Mouse (Mus musculus): ENCODE data around the gene Prdx5.

Prdx5 gene

DNA sequence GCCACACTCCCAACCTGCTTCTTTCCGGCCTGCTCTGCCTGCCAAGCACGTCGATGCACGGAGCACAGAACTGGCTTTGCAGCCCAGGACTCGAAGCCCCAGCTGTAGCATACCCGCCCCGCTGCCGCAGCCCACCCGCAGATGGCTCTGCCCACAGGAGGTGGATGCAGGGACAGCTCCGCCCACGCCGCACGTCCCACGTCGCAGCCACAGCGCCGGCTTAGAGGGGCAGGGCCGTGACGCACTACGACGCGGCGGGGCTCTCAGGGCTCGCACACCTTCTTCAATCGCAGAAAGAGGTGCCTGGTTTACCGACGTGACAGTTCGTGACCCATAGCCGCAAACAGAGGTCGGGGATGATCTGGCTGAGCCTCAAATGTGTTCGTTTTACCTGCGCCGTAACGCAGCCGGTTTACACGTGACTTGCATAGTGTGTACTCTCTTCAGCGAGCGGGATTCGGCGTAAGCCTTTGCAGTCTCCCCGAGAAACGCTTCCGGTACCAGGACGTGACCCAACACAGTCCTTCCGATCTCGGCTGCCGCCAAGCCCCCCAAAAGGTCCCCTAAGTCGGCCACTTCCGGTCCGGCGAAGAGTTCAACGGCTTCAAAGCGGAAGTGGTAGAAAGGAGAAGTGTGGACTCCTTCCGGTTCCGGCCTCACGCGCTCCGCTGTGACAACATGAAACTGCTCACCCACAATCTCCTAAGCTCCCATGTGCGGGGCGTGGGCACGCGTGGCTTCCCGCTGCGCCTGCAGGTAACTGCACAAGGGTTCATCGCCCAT lies at the start of gene Prdx5, which contains the start of gene Trmt112:
Gene Prdx5, minus strand, starts transcription at position 600 of the 783 bp plus-strand sequence.
Gene Trmt112, plus strand, starts transcription at position 192 of the 783 bp plus-strand sequence.
- peak; percentile 97 for DNase-seq (ENCODE audit: inconsistent ontology term)

DNA sequence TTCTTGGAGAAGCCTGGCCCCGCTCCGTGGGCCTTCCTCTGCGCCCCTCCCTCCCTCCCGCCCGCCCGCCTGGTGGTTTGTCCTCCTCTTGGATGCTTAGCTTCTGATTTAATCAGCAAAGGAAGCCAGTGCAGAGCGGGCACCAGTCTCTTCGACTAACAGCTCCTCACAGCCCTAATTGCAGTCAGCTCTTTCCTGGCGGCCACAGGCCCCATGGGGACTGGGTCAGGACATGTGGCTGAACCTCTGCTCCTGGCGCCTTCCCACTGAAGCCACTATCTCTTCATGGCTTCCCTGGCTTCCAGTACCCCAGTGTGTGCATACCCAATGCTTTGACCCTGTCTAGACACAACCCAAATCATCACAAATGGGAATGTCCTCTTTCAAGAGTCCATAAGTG lies 46.6 kb upstream of the Prdx5 start:
- no peak for DNase-seq (ENCODE audit: inconsistent ontology term)

GRCm38 (mm10) chr19:6955424-6955823 lies 45.5 kb upstream of the Prdx5 start:
- DNase-seq (ENCODE audit: inconsistent ontology term): no peak

GRCm38 (mm10) chr19:6954046-6954445 lies 44.1 kb upstream of the Prdx5 start:
- peak; percentile 40 for DNase-seq (ENCODE audit: inconsistent ontology term)

DNA sequence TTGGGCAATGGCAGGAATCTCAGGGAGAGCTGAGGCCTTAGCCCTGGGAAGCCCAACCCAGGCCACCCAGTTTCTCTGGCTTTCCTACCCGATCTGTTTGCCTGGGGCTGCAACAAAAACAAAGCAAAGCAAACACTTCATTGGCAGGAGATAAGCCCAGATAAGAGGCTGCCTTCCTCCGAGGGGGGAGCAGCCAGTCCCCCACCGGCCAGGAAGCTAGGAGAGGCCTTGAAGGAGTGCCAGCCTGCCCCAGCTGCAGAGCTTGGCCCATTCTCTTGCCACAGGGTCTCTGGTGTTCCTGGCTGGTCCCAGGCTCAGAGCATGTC lies 42.8 kb upstream of the Prdx5 start:
- no peak for DNase-seq (ENCODE audit: inconsistent ontology term)

DNA sequence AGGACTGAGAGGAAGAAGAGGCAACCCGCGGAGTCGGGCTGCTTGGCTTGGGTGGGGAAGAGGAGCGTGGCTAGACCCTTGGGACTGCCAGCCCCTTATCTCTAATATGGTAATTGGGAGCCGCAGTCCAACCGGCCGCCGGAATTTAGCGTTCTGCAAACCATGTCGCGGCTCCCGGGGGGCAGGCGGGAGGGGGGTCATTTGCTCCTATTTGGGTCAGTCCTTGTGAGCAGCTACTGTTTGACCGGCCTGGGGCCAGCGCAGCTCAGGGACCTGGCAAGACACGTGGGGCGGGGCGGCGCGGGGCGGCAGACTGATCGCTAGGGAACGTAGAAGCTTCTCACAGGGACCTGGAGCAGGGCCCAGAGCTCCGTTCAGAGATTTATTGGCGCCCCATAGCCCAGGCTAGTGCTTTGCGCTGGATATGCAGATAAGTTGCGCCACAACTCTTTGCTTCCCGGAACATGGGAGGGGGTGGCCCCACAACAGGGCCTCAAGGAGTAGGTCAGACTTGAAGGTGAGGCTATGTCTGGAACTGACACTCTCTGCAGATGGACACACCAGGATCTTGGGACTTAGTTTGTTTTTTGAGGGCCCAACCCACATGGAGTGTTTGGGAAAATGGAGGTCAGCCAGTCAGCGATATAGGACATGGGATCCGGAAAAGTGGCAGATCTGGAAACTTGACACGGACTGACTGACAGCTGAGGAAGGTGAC lies 42.2 kb upstream of the Prdx5 start:
- peak; percentile 94 for DNase-seq (ENCODE audit: inconsistent ontology term)

- DNase-seq (ENCODE audit: inconsistent ontology term): peak; percentile 97
These were observed 41.6 kb upstream of the Prdx5 start for GRCm38 (mm10) chr19:6951381-6951968.

- peak; percentile 66 for DNase-seq (ENCODE audit: inconsistent ontology term)
These were observed 40.8 kb upstream of the Prdx5 start for GRCm38 (mm10) chr19:6950613-6951153.

GRCm38 (mm10) chr19:6949951-6950350 lies 40.0 kb upstream of the Prdx5 start:
- DNase-seq (ENCODE audit: inconsistent ontology term): no peak

DNA sequence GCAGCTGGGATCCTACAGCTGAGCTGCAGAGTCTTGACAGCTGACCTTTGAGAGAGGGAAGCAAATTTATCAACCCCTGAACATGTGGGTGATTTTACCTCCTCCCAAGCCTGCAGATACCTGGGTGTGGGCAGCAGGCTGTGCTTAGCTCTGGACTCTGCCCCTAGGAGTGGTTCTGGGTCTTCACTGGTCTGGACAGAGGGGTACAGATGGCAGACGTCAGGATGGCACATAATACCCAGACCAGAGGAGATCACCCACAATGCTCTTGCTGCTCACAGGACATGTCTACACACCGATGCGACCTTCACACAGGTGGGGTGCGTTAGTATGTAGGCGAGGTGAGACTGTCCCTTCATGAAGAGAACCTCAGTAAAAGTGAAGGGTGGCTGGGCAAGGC lies 39.6 kb upstream of the Prdx5 start:
- no peak for DNase-seq (ENCODE audit: inconsistent ontology term)

GRCm38 (mm10) chr19:6948186-6948585 lies 38.3 kb upstream of the Prdx5 start:
- no peak for DNase-seq (ENCODE audit: inconsistent ontology term)

DNA sequence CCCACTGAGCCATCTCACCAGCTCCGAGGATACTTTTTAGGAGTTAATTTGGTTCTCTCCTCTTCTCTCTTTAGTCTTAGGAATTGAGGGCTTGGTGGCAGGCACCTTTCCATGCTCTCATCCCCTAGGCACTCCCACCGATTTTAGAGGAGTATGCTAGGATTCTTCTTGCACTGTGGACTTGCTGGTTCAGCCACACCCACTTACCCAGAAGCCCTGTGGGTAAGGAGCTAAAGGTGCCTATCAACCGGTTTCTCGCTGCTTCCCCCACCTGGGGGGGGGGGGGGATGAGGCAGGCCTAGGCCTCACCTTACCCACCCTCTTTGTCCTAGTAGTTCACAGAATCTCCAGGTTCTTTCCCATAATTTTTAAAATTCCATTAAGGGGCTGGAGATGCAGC lies 37.8 kb upstream of the Prdx5 start:
- DNase-seq (ENCODE audit: inconsistent ontology term): no peak

DNA sequence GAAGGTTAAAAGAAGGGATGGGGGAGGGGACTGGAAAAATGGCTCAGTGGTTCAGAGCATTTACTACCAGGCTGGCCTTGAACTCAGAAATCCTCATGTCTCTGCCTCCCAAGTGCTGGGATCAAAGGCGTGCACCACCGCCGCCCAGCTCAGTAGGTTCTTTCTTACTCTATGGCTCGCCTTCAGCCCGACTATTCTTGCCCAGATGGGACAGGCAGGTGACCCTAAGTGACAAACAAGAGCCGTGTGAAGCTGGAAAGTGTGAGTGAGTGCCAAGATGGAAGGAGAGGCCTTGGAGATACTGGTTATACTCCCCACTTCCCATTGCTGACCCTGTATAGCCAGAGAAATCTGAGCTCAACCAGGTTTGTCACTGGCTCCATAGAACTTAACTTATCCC lies 33.8 kb upstream of the Prdx5 start:
- no peak for DNase-seq (ENCODE audit: inconsistent ontology term)

GRCm38 (mm10) chr19:6942764-6943163 lies 32.9 kb upstream of the Prdx5 start:
- DNase-seq (ENCODE audit: inconsistent ontology term): no peak

- peak; percentile 98 for DNase-seq (ENCODE audit: inconsistent ontology term)
These were observed 32.4 kb upstream of the Prdx5 start, which contains the start of gene Gpr137 for GRCm38 (mm10) chr19:6942249-6942691. Gene Gpr137, minus strand, starts transcription at chr19:6942480.

GRCm38 (mm10) chr19:6941372-6942248 lies 31.7 kb upstream of the Prdx5 start, which contains the start of gene Bad:
Gene Bad, plus strand, starts transcription at chr19:6941861.
- DNase-seq (ENCODE audit: inconsistent ontology term): peak; percentile 95

- DNase-seq (ENCODE audit: inconsistent ontology term): no peak
These were observed 30.8 kb upstream of the Prdx5 start for GRCm38 (mm10) chr19:6940396-6941351.

DNA sequence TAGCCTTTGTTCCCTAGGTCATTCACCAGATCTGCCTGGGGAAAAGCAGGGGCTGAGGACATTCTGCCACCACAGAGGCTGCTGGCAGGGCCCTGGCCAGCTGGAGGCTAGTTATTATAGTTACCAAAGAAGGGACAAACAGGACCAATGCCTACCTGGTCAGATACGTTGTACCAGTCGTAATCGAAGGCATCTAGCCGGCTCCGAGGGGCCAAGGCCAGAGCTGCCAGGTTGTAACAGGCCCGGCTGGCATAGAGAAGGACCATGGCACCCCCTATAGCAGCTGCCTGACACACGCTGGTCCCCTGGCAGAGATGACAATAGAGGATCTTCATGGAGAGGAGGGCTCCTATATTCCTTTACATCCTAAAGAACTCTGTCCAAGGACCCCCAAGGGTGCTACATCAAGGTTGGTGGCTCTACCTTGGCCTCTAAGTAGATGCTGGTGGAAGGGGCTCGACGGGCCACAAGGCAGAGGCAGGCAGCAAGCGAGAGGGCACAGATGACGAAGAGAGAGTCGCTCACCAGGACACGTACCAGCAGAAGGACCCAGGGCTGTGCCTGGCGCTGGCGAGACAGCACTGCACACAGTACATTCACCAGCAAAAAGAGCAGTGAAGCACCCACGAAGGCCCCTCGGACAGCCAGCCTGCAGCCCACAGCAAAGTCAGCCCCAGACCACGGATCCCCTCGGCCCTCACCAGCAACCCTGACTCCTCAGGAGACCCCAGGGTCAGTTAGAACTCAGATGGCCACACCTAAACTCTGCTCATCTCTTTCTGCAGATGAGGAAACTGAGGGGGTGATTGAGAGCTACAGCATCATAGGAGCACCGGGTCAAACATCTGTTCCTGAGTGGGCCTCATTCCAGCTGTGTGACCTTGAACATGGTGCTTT lies 29.4 kb upstream of the Prdx5 start:
- DNase-seq (ENCODE audit: inconsistent ontology term): no peak

Measured in Muller cell, postnatal 12 days (primary cell).